Mouse (Mus musculus) brain, embryonic 18.5 days (tissue): ENCODE results near the gene Olfr71.

ENCODE experiments used
- DNase-seq: peaks from one replicate; pipeline ENCODE4 v3.0.0-alpha.2; 2012; ENCODE audit warnings: low read depth, low spot score

The Olfr71 gene

DNA sequence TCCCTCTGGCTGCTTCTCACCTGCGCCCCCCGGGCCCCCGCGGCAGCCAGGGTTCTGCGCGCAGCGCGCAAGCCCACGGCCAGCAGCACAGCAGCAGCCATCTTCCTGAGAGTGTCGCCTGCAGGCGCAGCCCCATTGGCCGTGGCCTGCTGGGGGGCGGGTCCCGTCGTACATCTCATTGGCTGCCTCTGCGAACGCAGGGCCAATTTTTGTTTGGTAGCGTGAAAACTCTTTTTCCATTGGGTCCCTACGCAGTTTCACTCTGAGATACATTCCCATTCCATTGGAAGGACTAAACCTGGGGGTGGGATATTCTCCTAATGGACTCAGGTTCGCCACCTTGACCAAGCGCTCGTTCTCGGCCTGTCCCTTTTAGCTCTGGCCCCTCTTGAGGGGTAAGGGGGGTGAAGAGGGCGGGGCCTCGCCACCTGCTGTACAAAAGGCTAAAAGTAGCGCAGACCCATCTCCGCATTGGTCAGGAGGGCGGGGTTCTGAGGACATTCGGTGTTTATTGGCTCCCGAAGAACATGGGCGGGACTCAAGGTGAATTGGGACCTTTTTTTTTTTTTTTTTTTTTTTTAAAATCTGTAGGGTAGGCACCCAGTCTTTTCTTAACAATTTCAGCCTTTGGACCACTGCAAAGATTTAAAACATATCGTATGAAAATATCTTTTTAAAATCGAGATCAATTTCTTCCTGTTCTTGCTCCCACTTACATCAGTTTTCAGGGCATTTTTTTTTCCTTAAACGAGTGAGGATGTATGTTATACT is 53.5 kb downstream of the Olfr71 start, which contains the start of gene Hint2:
Gene Hint2 (minus strand): TSS at position 128 of the 771 bp plus-strand sequence.
- DNase-seq: peak; percentile 97

- no peak for DNase-seq
These were observed 54.3 kb downstream of the Olfr71 start for GRCm38 (mm10) chr4:43655656-43656338.
